Mouse (Mus musculus) erythroblast, embryonic 14.5 days (primary cell): ENCODE results near the gene Fbln1.

Experiments
- GATA1 ChIP-seq: IDR thresholded peaks from 2 replicates; pipeline ENCODE4 v1.6.1; 2012; ENCODE audit warnings: low read length, inconsistent platforms, mixed read lengths
- TAL1 ChIP-seq: IDR thresholded peaks from 3 replicates; pipeline ENCODE4 v1.6.1; 2012; ENCODE audit warnings: low read length, inconsistent platforms, mixed read lengths

DNA sequence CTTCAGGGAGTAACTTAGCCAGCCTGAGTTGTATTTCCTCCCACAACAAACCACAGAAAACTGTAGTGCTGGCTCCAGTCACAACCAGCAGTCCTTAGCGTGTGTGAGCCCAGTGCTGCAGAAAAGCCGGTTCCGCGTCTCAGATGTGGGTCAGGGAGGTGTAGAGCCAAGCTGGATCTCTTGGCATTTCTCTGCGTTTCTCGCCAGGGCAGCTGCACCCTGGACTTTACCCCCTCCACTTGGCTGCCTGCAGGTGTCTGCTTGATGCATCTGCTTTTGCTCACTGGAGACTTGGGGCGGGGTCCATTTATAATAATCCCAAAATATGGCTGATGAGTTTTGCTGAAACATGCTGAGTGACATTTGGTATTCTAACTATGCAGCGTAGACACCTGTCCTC lies 71.5 kb downstream of the Fbln1 start:
- TF ChIP-seq TAL1 (no peak), GATA1 (no peak)
